ENCODE assay signal across 12 mouse cellular contexts in the genomic region with DNA sequence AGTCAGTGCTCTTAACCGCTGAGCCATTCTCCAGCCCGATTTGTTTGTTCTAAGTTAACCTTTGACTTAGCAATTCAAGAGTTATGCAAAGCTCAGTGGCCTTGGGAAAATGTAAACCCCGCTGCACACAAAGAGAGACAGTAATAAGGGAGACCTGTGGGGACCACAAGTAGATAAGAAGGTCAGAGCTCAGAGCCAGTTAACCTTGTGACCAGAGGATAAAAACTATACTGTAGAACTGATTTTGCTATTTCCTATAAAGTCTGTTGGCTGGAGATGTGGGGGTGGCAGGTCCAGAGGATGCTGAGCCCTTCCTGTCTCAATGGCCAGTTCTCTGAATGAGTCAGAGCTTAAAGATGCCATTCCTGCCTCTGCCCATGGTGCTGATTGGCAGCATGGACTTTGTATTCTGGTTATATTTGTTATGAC. TPM values are rescaled to one million over a fixed set of nuclear protein-coding genes. Genes with fewer than 3 reads are reported as not detected.
DNase-seq lines count a peak whose midpoint lies in the region; ATAC-seq and TF ChIP-seq lines count a peak whose summit lies in the region.
"Had no signal": no experiment of that assay in that cellular context is flagged by ENCODE, and none has a peak within 500 bp of the region (broad histone marks: within the 10 kb centered on the region; RNA-seq: fewer than 3 reads in every experiment).

No protein-coding gene starts in this region.

- peak; percentile 43; the same call in 1 of the 2 replicates for ATAC-seq in intestine, postnatal 0 days
- ATAC-seq in liver, postnatal 0 days, result peak; percentile 44
- ATAC-seq: midbrain, embryonic 16.5 days had no signal

- WGBS in intestine, postnatal 0 days, result 12% methylated on average over 3 of the region's 3 CpGs
- 38% methylated on average over 3 of the region's 3 CpGs for WGBS in liver, postnatal 0 days (ENCODE audit: insufficient replicate concordance)

- H3K27ac ChIP-seq in intestine, postnatal 0 days (ENCODE audit: low read depth, low read length), result no peak overlapping the region
- peak overlapping the region; percentile 75 for H3K27ac ChIP-seq in liver, postnatal 0 days (ENCODE audit: low read depth)

- H3K36me3 ChIP-seq in intestine, postnatal 0 days (ENCODE audit: control insufficient read depth, insufficient read depth), result no peaks in the 10 kb centered on the region
- H3K36me3 ChIP-seq in liver, postnatal 0 days (replicated peaks; ENCODE audit: insufficient read depth, low read length), result no peaks in the 10 kb centered on the region
- H3K36me3 ChIP-seq: G1E had no signal

- no peak overlapping the region for H3K4me3 ChIP-seq in intestine, postnatal 0 days (ENCODE audit: low read depth, low read length)
- H3K4me3 ChIP-seq in liver, postnatal 0 days (ENCODE audit: low read depth, low read length), result no peak overlapping the region

- H3K9ac ChIP-seq in intestine, postnatal 0 days (ENCODE audit: low read depth, low read length), result no peak overlapping the region
- no peak overlapping the region for H3K9ac ChIP-seq in liver, postnatal 0 days (replicated peaks)

- no peaks in the 10 kb centered on the region for H3K4me1 ChIP-seq in intestine, postnatal 0 days (replicated peaks; ENCODE audit: control insufficient read depth, insufficient read depth, low read length)
- H3K4me1 ChIP-seq in liver, postnatal 0 days (ENCODE audit: insufficient read depth), result peaks cover 13% of the 10 kb centered on the region

- no peaks in the 10 kb centered on the region for H3K9me3 ChIP-seq in intestine, postnatal 0 days (ENCODE audit: control insufficient read depth)
- H3K9me3 ChIP-seq in liver, postnatal 0 days (ENCODE audit: low read length), result no peaks in the 10 kb centered on the region
- H3K9me3 ChIP-seq: G1E had no signal

- TF ChIP-seq CTCF in intestine, postnatal 0 days (IDR thresholded peaks at IDR 0.05; ENCODE audit: low read depth), result no peak
- TF ChIP-seq CTCF in liver, postnatal 0 days (IDR thresholded peaks at IDR 0.05; ENCODE audit: low read depth), result no peak

- no peaks in the 10 kb centered on the region for H3K27me3 ChIP-seq in intestine, postnatal 0 days (replicated peaks; ENCODE audit: control insufficient read depth, insufficient read depth, low read length)
- H3K27me3 ChIP-seq in liver, postnatal 0 days (ENCODE audit: insufficient read depth, low read length), result no peaks in the 10 kb centered on the region

- no peak overlapping the region for H3K4me2 ChIP-seq in intestine, postnatal 0 days (replicated peaks; ENCODE audit: low read depth)
- H3K4me2 ChIP-seq in liver, postnatal 0 days (ENCODE audit: low read depth, low read length), result peak overlapping the region; percentile 29; the same call in 1 of the 2 replicates

- peak; percentile 45 for DNase-seq in kidney, postnatal 10 days
- DNase-seq in kidney, adult 18-20 months, result no peak
- peak; percentile 66 for DNase-seq in NIH3T3 (ENCODE audit: low read depth)
- peak; percentile 45 for DNase-seq in liver, postnatal 0 days
- no peak for DNase-seq in spleen, postnatal 4 days (ENCODE audit: low spot score in 2 of 2)
- no peak for DNase-seq in thymus, postnatal 25 days
- DNase-seq: lung, postnatal 36 days had no signal

- TF ChIP-seq EP300 in liver, postnatal 0 days (IDR thresholded peaks at IDR 0.05; ENCODE audit: low read depth), result peak; percentile 49

RNA-seq across cellular contexts. Expression of gene Rtp3, which starts 2.9 kb away (rescaled TPM):
- 0.10 and 0.17 TPM in 2 replicates for polyA plus RNA-seq in intestine, postnatal 0 days (2015; fragmentation: Nextera tagmentation; extraction: Ambion mirVana)
- polyA plus RNA-seq in liver, postnatal 0 days (2015; fragmentation: Nextera tagmentation; extraction: Ambion mirVana), result 11.6 and 14.6 TPM in 2 replicates
- polyA plus RNA-seq: G1E; neural tube, embryonic 14.5 days had no signal

RNA-seq across cellular contexts. Expression of gene Ltf, which starts 25.8 kb away (rescaled TPM):
- 8.3 and 14.1 TPM in 2 replicates for polyA plus RNA-seq in intestine, postnatal 0 days (2015; fragmentation: Nextera tagmentation; extraction: Ambion mirVana)
- 235 and 247 TPM in 2 replicates for polyA plus RNA-seq in liver, postnatal 0 days (2015; fragmentation: Nextera tagmentation; extraction: Ambion mirVana)
- polyA plus RNA-seq: cortical plate, adult 2 months; G1E had no signal

RNA-seq across cellular contexts. Expression of gene Lrrc2, which starts 42.0 kb away (rescaled TPM):
- 0.23 and 0.46 TPM in 2 replicates for polyA plus RNA-seq in intestine, postnatal 0 days (2015; fragmentation: Nextera tagmentation; extraction: Ambion mirVana)
- 0.13 and 0.38 TPM in 2 replicates for polyA plus RNA-seq in liver, postnatal 0 days (2015; fragmentation: Nextera tagmentation; extraction: Ambion mirVana)
- polyA plus RNA-seq: G1E had no signal

RNA-seq across cellular contexts. Expression of gene Tdgf1, which starts 47.3 kb away (rescaled TPM):
- 0.08 TPM in 1 of 2 replicates, not detected in the other for polyA plus RNA-seq in intestine, postnatal 0 days (2015; fragmentation: Nextera tagmentation; extraction: Ambion mirVana)
- polyA plus RNA-seq in liver, postnatal 0 days (2015; fragmentation: Nextera tagmentation; extraction: Ambion mirVana), result not detected in 2 replicates
- polyA plus RNA-seq: G1E; midbrain, embryonic 16.5 days had no signal

Comparison
In these comparisons a context has a peak if more than half of its experiments do, and no peak if none do; other contexts are left out.
1. DNase-seq: peak in kidney, postnatal 10 days (single experiment), NIH3T3 (single experiment) and liver, postnatal 0 days (single experiment); none in kidney, adult 18-20 months (single experiment), spleen, postnatal 4 days (0 of 2) and thymus, postnatal 25 days (single experiment).
2. RNA of gene Rtp3, which starts 2.9 kb away (polyA plus RNA-seq): 11.6 to 14.6 TPM in liver, postnatal 0 days; 0.10 to 0.17 TPM in intestine, postnatal 0 days; every median in the first group is over 10 times any median in the second.
3. RNA of gene Ltf, which starts 25.8 kb away (polyA plus RNA-seq): 235 to 247 TPM in liver, postnatal 0 days; 8.3 to 14.1 TPM in intestine, postnatal 0 days; every median in the first group is over 10 times any median in the second.